Mouse (Mus musculus): ENCODE results near the gene Ntpcr.

The Ntpcr gene

DNA sequence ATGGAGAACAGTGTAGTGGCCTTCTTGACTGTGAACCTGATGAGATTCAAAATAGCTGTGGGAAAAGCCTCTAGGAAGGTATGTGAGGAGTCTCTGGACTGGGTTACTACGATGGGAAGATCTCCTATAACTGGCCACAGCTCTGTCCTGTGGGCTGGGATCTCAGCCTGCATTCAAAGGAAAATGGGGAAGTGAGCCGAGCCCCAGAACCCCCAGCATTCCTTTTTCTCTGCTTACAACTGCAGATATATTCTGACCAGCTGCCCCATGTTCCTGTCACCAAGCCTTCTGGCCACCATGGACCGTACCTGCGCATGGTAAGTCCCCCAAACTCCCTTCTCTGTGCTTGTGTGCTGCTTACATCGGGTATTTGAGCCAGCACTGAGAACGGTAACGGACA lies at the start of gene Ntpcr:
TSS of gene Ntpcr (plus strand) at position 218 of the 400 bp plus-strand sequence.
- DNase-seq (ENCODE audit: low spot score in 2 of 2), result no peak

DNA sequence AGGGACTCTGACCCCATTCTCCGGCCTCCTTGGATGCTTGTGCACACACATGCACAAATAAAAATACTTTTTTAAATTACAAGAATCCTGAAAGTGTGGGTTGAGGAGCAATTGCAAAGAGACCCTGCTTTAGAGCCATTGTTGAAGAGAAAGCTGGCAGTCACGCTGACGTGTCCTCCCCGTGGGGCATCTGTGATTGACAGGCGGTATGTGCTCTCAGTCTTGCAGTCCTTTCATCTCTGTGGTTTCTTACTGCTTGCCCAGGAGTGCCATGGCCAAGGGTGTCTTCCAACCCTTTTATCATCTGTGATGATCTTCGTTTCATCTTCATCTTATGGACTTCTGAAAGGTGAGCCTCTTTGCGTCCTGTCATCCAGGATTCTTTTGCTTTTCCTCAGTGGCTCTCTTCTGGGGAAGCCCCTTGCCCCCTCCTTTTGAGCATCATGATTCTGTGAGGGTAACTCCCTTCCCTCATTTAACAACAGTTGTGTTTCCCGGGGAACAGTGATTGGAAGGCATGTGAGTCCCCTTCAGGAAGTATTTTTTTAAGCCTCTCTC lies 48.8 kb upstream of the Ntpcr start:
- no peak for DNase-seq (ENCODE audit: low spot score in 2 of 2)

DNA sequence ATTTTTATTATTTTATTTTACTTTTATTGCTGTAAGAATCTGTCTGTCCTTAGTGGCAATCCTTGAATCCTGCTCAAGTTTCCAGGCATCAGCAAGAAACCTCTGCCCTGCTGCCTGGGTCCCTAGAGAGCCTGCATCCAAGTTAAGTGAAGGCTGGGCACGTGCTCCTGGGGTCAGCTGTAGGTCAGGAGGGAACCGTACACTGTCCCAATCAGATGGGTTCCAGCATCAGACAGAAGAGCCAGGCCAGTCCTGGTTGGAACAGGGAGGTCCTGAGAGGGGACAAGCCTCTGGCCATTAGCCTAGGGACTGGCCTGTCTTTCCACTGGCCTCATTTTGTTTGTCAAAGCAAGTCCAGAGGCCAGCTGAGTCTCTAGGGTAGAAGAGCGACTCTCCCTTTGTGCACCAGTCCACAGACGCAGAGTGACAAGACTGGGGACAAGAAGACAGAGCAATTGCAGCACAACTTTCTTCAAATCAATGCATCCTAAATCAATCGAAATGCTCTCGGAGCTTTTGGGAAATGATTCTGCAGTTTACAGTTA lies 44.5 kb upstream of the Ntpcr start:
- DNase-seq (ENCODE audit: low spot score in 2 of 2), result no peak

DNA sequence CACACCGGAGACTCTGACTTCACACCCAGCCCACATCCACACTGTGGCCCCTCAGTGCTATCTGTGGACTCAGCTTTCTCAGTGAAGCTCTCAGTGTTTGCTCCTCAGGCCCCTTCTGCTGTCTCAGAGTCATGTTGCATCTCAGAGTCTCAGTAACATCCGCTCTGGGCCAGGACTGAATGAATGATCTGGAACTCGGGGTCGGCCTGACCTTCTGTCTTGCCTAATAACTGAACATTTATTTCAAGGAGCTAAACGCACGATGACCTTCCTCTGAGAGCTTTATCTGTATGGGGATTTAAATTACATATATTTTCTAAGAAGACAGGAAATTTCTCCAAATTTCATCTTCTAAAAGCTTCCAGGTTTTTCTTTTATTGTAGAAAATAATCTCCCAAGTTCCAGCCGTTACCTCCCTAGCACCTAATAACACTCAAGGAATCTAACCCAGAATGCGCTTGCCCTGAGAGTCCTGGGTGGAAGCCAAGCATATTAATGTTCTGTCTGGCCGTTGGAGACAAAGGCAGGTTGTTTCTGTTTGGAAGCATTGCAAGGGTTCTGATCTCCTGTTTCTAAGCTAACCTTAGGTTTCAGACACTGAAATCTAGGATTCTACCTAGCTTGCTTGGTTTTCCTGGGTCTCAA lies 43.4 kb upstream of the Ntpcr start:
- no peak for DNase-seq (ENCODE audit: low spot score in 2 of 2)

DNA sequence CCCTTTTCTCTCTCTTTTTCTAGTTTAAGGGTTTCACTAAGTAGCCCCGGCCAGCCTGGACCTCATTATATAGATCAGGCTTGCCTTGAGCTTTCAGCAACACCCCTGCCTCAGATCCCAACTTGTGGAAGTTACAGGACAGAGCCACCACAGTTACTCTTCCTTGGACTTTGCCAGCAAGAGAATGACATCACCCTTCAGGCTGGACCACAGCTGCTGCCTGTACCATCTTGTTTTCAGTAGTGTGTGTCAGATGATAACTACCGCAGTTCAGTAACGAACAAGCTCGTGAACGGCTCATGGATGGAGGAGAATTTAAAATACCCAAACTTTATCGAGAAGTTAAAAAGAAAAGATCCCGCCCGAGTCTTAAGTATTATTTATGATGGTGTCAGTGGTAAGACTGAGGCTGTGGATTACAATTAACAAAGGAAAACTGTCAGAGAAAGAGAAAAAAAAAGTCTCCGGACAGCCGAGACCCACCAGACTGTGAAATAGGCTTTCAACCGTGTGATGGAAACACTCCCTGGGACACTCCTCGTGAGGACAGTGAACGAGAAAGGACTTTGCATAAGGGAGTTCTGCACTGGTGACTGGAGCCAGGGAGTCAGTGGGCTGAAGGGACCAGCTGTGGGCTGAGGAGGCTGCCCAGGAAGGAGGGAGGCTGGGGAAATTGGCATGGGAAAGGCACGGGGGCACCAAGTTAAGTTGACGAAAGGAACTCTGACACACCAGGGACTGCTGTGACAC lies 39.4 kb upstream of the Ntpcr start:
- DNase-seq (ENCODE audit: low spot score in 2 of 2), result no peak

DNA sequence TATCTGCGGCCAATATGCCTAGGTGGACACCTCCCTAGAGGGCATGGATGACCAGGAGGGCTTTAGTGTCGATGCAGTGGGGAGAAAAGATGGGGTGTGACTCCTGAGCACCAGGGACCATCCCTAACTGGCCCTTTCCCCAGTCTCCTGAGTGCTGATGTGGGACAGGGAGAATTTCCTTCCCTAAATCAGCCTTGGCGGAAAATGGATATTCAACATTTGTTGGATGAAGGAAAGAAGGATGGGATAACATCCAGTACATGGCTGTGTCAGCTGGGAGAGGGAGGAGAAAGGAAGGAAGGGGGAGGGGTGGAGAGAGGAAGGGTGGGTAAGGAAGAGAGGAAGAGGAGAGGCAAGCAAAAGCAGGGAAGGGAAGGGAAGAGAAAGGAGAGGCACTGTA lies 38.8 kb upstream of the Ntpcr start:
- DNase-seq (ENCODE audit: low spot score in 2 of 2), result no peak

DNA sequence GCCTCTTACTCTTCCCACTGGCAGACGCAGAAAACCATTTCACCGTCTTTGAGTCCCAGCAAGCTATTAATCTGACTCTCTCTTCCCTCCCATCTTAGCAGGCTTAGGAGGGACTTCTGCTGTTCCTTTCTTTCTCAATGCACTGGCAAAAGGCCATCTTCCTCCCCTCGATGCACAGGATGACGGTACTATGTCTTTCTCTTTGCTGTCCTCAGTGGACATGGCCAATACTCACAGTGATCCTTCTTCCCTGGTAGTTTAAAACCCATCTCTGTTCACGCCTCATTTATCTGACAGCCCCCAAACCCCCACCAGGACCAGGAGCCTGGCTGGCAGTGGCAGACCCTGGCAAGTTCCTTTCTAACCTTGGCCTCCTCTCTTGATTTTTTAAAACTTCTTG lies 37.3 kb upstream of the Ntpcr start:
- DNase-seq (ENCODE audit: low spot score in 2 of 2), result no peak

DNA sequence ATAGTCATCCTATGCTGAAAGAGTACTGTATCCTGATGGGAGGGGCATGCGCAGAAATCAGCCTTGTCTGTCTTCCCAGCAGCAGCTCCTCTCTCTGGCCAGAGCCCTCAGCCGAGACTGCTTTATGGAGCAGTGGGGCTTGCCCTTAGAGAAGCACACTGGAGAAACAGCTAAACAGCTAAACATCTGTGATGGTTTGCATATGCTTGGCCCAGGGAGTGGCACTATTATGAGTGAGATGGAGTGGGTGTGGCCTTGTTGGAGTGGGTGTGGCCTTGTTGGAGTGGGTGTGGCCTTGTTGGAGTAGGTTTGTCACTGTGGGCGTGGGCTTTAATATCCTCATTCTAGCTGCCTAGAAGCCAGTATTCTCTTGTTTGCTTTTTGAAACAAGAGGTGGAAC lies 36.6 kb upstream of the Ntpcr start:
- DNase-seq (ENCODE audit: low spot score in 2 of 2), result no peak

DNA sequence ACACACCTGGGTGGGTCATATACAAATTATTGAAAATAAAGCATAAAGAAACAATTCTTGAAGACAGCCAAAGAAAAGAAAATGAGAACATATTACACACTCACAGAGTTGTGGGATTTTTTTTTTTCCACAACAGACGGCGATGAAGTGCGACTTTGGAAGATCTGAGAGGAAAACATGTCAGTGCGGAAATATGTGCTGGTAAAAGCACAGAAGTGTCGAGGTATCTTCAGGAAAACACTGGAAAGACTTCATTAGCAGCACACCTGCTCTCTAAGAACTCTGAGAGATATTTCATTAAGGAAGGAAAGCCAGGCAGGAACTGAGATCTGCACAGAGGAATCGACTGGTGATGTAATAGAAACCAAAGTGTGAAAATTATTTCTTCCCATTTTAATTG lies 33.8 kb upstream of the Ntpcr start:
- DNase-seq (ENCODE audit: low spot score in 2 of 2), result no peak

DNA sequence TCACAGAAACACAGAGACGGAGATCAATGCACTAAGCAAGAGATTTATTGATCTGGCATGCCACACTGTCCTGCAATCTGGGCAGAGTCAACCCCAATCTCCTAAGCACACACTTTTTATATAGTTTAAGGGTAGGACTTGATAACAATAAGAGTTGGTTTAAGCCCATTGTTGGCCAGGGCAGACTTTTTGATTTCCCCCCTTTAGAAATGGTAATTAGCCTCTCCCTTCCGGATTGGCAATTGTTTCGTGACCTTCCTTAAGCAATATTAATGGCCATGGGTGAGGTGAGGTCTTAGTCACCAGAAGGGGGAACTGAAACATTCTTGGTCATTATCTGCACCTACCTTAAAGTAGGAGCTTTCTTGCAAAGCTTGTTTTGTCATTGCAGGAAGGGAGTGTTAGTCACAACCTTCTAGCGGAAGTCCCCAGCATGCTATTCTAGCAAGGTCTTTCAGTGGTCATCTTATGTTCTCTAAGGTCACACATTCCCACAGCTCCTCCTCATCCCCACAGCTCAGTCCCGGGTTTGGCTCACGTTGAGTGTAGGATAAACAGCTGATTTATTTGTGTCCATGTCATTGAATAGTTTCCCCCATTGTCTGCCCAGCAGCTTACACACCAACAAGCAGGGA lies 30.3 kb upstream of the Ntpcr start:
- no peak for DNase-seq (ENCODE audit: low spot score in 2 of 2)

DNA sequence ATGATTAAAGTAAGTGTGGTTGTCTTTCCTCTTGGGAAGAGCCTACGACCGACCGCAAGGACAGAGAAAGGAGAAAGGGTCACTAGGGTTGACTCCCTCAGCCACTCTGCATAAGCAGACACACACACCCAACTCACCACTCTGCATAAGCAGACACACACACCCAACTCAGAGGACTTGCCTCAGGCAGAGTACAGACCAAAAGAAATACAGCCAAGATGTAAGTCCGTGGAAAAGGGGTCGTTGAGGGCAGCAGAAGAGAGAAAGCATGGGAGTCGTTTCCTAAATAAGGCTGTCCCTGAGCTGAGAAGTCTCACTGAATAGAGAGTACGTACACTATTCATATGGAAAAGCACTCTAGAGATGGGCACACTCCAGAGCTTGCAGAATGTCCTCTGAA lies 29.4 kb upstream of the Ntpcr start:
- DNase-seq (ENCODE audit: low spot score in 2 of 2), result no peak

DNA sequence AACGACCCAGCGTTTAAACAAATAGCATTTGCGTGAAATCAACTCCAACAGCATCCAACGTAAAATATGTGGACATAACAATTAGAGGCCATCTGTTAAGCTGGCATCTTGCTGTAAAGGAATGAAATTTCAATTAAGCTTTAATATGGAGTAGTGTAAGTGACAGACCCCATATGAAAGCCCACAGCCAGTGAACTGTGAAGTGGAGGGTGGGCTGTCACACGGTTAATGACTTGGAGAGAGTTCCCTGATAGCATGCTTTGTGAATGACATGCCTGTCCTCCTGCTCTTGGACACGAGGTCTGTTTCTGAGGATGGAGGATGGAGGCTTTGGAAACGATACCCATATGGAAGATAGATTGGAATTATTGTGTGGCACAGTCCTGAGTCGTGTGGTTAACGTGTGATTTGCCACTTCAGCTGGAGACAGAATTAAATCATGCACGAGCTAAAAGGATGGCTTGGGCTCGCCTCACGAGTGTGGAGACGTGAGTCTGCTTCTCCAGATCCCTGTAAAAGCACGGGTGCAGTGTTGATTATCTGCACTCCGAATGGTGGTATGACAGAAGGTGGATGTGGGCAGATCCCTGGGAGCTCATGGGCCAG lies 26.8 kb upstream of the Ntpcr start:
- no peak for DNase-seq (ENCODE audit: low spot score in 2 of 2)

DNA sequence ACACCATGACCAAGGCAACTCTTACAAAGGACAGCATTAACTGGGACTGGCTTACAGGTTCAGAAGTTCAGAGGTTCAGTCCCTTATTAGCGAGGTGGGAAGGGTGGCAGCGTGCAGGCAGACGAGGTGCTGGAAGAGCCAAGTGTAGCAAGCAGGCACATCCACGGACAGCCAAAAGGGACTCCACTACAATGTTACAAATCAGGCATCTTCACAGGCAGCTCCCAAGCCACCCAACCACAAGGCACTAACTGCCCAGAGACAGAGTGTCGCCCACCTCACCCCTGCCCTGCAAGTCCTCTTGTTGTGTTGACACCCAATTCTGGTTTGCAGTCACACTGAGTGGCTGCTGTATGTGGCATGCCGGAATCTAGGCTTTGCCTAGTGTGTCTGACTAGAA lies 25.3 kb upstream of the Ntpcr start:
- DNase-seq (ENCODE audit: low spot score in 2 of 2), result no peak

DNA sequence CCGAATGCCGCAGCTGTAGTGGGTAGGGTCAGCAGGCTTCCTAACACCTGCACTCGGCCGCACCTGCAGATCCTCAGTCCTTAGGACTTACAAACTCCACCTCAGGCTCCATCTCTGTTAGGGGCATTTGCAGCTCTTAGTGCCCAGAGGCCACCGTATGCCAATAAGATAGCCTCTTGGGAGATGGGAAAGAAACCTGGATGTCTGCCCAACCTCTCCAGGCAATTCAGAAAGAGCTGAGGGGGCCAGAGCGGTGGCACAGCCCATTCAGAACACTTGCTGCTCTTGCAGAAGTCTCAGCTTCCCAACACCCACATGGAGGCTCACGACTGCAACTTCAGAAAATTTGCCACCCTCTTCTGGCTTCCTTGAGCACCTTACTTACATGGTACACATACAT lies 23.9 kb upstream of the Ntpcr start:
- no peak for DNase-seq (ENCODE audit: low spot score in 2 of 2)

DNA sequence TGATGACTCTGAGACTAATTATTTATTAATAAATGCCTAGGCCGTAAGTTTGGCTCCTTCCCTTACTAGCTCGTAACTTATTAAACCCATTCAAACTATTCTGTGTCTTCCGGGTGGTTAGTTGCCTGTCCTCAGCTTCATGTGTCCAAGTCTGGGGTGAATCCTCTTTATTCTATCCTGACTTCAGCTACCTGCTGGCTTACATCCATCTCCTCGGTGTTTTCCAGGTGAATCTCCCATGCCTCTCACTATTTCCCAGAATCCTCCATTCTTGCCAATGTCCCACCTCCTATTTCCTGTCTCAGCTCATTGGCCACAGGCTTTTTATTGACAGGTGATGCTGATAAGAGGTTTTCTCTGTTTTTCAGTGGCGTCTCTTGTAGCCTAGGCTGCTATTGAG lies 20.6 kb upstream of the Ntpcr start:
- DNase-seq (ENCODE audit: low spot score in 2 of 2), result no peak

DNA sequence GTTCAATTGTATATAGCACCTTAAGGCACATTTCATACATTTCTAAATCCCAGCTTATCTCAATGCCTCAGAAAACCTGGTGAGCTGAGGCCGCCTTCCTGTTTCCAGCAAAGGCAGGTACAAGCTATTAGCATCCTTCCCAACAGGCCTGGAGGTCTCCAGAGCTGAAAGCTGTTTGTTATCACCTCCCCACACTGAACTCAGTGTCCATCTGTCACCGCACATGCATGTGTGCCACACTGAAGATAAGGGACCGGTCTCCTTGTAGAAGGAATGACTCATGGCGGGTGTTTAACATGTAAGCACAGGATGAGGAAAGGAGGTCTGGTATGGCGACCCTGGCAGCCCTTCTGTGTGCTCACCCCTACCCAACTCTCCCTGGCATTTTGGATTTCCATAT lies 18.2 kb upstream of the Ntpcr start:
- DNase-seq (ENCODE audit: low spot score in 2 of 2), result no peak

DNA sequence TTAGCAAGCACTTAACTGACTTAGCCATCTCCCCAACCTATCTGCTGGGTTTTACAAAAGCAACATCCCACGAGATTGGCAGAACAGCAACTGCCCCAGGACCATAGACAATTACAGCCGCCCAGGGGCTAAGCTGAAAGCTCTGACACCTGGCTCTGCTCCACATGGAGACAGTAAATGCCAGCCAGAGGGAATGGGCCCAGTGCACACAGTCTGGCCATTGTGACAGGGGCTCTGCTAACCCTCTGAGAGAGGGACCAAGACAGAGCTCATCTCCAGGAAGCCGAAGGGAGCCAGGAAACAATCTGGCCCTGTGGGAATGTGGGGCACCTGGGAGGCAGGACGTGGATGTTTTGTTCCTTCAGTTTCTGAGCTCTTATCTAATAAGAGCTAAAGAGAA lies 13.6 kb upstream of the Ntpcr start:
- DNase-seq (ENCODE audit: low spot score in 2 of 2), result no peak

DNA sequence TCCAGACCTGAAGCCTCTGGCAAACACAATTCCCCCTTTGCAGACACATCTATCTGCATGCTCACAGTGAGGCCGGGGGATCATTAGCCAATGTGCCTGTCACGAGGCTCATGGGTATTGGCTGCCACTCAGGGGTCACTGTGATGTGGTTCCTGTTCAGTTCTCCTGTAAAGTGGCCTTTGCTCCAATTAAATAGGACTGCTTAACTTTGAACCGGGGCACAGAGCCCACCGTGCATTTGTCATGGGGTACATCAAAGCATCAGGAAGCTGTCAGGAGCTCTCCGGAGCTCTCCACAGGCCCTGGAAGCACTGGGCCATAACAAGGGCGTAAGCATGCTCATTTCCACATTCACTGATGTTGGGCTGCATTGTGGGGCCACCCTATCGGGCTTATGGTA lies 13.2 kb upstream of the Ntpcr start:
- DNase-seq (ENCODE audit: low spot score in 2 of 2), result no peak

DNA sequence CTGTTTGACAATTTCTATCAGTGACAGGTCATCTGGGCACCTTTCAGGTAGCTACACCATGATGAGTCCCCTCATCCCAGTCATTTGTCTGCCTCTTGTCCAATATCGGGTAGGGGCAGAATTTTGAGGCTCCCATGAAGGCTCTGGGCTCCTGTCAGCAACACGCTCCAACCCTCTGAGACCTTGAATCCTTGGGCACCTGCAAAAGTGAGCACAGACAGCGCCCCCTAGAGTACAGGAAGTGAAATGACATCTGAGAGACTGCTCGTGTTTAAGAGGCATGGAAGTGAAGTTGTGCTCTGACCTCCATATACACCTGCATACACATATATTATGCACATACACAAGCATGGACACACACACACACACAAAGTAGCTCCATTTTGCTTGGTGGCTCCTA lies 10.8 kb upstream of the Ntpcr start:
- no peak for DNase-seq (ENCODE audit: low spot score in 2 of 2)

DNA sequence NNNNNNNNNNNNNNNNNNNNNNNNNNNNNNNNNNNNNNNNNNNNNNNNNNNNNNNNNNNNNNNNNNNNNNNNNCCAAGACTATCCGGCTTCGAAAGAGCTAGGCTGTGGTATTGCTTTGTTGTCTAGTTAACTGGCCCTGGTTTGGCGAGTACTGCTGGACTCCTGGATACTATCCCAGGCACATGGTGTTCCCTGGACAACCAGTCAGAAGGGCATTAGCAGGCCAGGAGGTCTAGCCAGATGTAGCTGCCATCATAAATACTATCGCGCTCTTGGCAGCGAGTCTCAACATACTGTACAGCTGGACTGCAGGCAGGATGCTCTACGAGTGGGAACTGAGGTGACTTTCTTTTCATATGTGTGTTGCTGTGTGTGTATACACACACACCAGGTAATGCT lies 7.1 kb upstream of the Ntpcr start:
- DNase-seq (ENCODE audit: low spot score in 2 of 2), result no peak

DNA sequence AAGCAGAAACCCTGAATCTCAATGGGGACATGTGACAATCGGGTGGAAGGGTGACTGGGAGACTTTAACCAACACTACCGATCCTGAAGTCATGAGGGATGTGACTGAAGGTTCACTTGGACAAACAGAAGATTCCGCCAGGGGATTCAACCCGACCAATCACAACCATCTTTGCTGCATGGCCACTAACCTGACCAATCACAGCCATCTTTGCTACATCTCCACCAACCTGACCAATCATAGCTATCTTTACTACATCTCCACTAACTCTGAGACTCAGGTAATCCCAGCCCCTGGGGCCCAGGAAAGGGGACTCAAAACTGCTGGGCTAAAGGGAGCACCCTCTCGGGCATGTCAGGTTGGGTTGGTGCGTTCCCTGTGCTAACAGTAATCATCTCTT lies 6.3 kb upstream of the Ntpcr start:
- no peak for DNase-seq (ENCODE audit: low spot score in 2 of 2)

Data from frontal cortex, postnatal 10 days (tissue).